Mouse (Mus musculus): Measurements from ENCODE around the gene Gm44511.

- TF ChIP-seq CTCF (IDR thresholded peaks at IDR 0.05; ENCODE audit: borderline replicate concordance, control insufficient read depth, extremely low read depth, insufficient read depth, low read length, poor library complexity) = no peak
- TF ChIP-seq POLR2A (IDR thresholded peaks at IDR 0.05; ENCODE audit: control insufficient read depth, extremely low read depth, insufficient read depth, low read length, poor library complexity) = no peak
Measured at GRCm38 (mm10) chr6:128836955-128837334, 10.8 kb upstream of the Gm44511 start.
